Mouse (Mus musculus): ENCODE results near the gene Crabp1. TPM values are rescaled to one million over a fixed set of nuclear protein-coding genes. Genes with fewer than 3 reads are reported as not detected.

Crabp1 gene
- polyA plus RNA-seq, 1 experiment from 2014 or later: 0.84 TPM

DNA sequence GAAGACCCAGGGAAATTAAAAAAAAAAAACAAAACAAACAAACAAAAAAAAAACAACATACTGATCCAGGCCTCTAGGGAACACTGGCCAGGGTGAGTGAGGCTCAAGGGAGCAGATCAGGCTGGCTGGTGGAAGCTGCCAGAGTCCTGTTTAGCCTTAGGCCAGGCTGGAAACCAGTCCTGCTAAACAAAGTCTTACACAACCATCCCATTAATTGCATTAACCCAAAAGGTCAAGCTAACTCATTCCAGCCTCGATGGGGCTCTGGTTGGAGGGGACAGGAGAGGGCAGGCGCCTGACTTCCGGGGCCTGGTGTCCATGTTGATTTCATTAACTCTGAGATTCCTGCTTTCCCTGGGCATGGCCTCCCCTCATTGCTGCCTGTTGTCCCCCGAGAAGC lies 43.2 kb downstream of the Crabp1 start:
- Histone ChIP-seq H3K4me2 (no peak overlapping the region), H3K4me1 (replicated peaks) (no peaks in the 10 kb centered on the region), H3K27me3 (no peaks in the 10 kb centered on the region), H3K9ac (no peak overlapping the region), H3K36me3 (replicated peaks) (no peaks in the 10 kb centered on the region), H3K9me3 (replicated peaks) (no peaks in the 10 kb centered on the region), H3K4me3 (replicated peaks) (no peak overlapping the region), H3K27ac (replicated peaks) (no peak overlapping the region)
- 53% methylated on average over 4 of the region's 4 CpGs for WGBS (ENCODE audit: insufficient replicate concordance)
- ATAC-seq (ENCODE audit: insufficient read depth): no peak

DNA sequence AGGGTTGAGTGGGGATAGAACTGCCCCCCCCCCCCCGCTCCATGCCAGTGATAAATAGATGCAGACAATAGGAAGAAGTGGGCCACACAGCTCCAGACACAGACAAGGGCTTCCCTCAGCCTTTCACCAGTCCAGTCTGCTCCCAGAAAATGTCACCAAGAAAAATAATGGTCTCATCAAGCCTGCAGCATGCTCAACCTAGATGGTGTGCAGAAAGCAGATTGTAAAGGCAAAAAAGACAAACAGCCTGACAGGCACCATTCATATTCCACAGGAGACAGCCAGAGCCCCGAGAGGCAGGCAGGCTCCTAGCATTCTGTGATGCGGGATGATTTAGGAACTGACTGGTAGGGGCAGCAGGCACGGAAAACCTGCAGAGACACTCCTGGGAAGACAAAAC lies 45.4 kb downstream of the Crabp1 start:
- no peaks in the 10 kb centered on the region for H3K9me3 ChIP-seq (replicated peaks)
- no peak overlapping the region for H3K4me3 ChIP-seq (replicated peaks)
- no peak for ATAC-seq (ENCODE audit: insufficient read depth)
- no peak overlapping the region for H3K4me2 ChIP-seq
- H3K4me1 ChIP-seq (replicated peaks): no peaks in the 10 kb centered on the region
- WGBS (ENCODE audit: insufficient replicate concordance): 37% methylated on average over 4 of the region's 4 CpGs
- no peaks in the 10 kb centered on the region for H3K36me3 ChIP-seq (replicated peaks)
- H3K9ac ChIP-seq: no peak overlapping the region
- no peaks in the 10 kb centered on the region for H3K27me3 ChIP-seq
- no peak overlapping the region for H3K27ac ChIP-seq (replicated peaks)

GRCm38 (mm10) chr9:54816508-54817201 lies 52.1 kb downstream of the Crabp1 start:
- Histone ChIP-seq H3K9me3 (replicated peaks) (no peaks in the 10 kb centered on the region), H3K4me2 (no peak overlapping the region), H3K36me3 (replicated peaks) (no peaks in the 10 kb centered on the region), H3K27me3 (peaks cover 19% of the 10 kb centered on the region), H3K9ac (no peak overlapping the region), H3K27ac (replicated peaks) (no peak overlapping the region), H3K4me1 (replicated peaks) (no peaks in the 10 kb centered on the region), H3K4me3 (replicated peaks) (no peak overlapping the region)
- no peak for ATAC-seq (ENCODE audit: insufficient read depth)
- 54% methylated on average over 10 of the region's 10 CpGs for WGBS (ENCODE audit: insufficient replicate concordance)

DNA sequence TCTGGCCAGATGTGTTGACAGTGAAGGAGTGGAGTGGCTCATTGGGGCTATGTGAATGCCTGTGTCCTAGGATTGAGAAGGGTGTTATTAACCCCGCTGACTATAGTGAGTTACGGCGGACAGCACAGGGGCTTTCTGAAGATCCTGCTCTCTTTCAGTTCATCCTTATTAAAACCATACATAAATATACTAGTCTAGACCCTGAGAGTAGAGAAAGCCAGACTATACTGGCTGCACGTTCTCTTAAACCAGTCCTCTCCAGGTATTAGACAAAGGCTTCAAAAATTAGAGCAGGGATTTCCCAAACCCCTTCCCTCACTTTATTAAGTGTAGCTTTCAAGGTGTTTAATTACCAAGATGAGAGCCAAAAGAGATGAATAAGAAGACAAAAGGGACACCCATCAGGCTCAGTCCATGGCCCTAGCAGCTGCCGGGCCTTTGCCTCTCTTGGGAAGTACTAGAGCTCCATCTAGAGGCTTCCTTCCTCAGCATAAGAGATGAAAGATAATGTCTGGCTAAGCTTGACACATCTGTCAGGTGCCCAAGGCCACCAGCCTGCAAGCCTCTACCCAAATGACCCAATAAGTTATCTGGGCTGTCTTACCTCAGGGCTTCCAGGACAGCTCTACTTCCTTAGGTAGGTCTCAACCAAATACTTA lies 57.0 kb downstream of the Crabp1 start:
- Histone ChIP-seq H3K36me3 (replicated peaks) (no peaks in the 10 kb centered on the region), H3K4me3 (replicated peaks) (no peak overlapping the region), H3K9me3 (replicated peaks) (no peaks in the 10 kb centered on the region), H3K9ac (no peak overlapping the region), H3K4me2 (no peak overlapping the region), H3K27ac (replicated peaks) (no peak overlapping the region), H3K27me3 (peaks cover 19% of the 10 kb centered on the region), H3K4me1 (replicated peaks) (no peaks in the 10 kb centered on the region)
- ATAC-seq (ENCODE audit: insufficient read depth): no peak
- WGBS (ENCODE audit: insufficient replicate concordance): 53% methylated on average over 5 of the region's 5 CpGs

Other genes starting within 250 kb of the Crabp1 start
- gene Sh2d7, start 225.8 kb upstream of the Crabp1 start, polyA plus RNA-seq (2015; fragmentation: Nextera tagmentation; extraction: Ambion mirVana): not detected in 2 replicates
- gene Cib2, start 204.5 kb upstream of the Crabp1 start, polyA plus RNA-seq (2015; fragmentation: Nextera tagmentation; extraction: Ambion mirVana): 1.5 and 1.6 TPM in 2 replicates
- gene Idh3a, start 178.4 kb upstream of the Crabp1 start, polyA plus RNA-seq (2015; fragmentation: Nextera tagmentation; extraction: Ambion mirVana): 63.9 and 71.4 TPM in 2 replicates
- gene Acsbg1, start 102.9 kb upstream of the Crabp1 start, polyA plus RNA-seq (2015; fragmentation: Nextera tagmentation; extraction: Ambion mirVana): 0.09 and 0.13 TPM in 2 replicates
- 21.5 and 23.0 TPM in 2 replicates for gene Dnaja4, start 65.9 kb upstream of the Crabp1 start, polyA plus RNA-seq (2015; fragmentation: Nextera tagmentation; extraction: Ambion mirVana)
- gene Wdr61, start 30.2 kb upstream of the Crabp1 start, polyA plus RNA-seq (2015; fragmentation: Nextera tagmentation; extraction: Ambion mirVana): 75.3 and 80.3 TPM in 2 replicates
- gene Ireb2, start 99.0 kb downstream of the Crabp1 start, polyA plus RNA-seq (2015; fragmentation: Nextera tagmentation; extraction: Ambion mirVana): 8.3 and 8.8 TPM in 2 replicates
- gene Hykk, start 152.5 kb downstream of the Crabp1 start, polyA plus RNA-seq (2015; fragmentation: Nextera tagmentation; extraction: Ambion mirVana): 2.6 and 3.0 TPM in 2 replicates
- gene Psma4, start 186.0 kb downstream of the Crabp1 start, polyA plus RNA-seq (2015; fragmentation: Nextera tagmentation; extraction: Ambion mirVana): 135 and 138 TPM in 2 replicates
- 0.31 and 0.41 TPM in 2 replicates for gene AY074887, start 186.2 kb downstream of the Crabp1 start, polyA plus RNA-seq (2015; fragmentation: Nextera tagmentation; extraction: Ambion mirVana)
- gene Chrna5, start 216.1 kb downstream of the Crabp1 start, polyA plus RNA-seq (2015; fragmentation: Nextera tagmentation; extraction: Ambion mirVana): 0.05 TPM in 1 of 2 replicates, not detected in the other

All from liver, embryonic 15.5 days (tissue).